Mouse (Mus musculus) ZHBTc4 (cell line): Measurements from ENCODE around the gene Creld2.
"Not testable (repeated sequence)": the region's sequence is repeated elsewhere in the genome, so short reads cannot be mapped to it uniquely, and the experiment has no call there.

Source experiments
- DNase-seq: peaks from one replicate; pipeline ENCODE4 v3.0.0-alpha.2; 2011; ENCODE audit warnings: low read depth, low spot score

Creld2 gene

DNA sequence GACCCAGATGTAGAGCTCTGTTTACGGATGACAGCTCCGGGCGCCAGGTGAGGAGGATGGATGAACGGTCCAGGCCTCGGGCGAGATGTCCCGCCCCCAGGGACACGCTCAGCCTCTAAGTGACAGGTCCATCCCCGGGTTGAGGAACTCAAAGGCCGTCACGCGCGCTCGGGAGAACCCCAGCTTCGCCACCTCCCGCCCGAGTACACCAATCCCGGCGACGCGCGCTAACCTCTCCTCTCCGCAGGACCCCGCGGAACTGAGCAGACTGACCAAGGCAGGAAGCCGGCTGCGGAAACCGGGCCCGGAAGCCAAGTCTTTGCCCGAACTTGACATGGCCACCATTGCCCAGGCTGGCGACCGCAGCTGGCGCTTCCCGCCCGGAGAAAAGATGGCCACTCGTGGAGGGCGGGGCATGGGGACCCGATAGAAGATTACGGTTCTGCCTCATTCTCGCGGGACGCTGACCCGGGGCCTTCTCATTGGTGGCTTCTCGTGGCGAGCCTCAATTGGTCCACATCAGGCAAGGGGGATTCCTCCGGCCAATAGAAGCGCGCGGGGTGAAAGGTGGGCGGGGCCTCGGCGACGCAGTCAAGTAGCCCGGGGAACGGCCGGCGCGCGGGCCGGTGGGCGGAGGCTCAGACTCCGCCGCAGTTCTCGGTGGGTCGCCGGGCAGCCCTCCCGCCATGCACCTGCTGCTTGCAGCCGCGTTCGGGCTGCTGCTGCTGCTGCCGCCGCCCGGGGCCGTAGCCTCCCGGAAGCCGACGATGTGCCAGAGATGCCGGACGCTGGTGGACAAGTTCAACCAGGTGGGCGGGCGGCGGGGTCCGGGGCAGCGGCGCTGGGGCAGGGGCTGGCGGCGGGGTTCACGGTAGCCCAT lies at the start of gene Creld2, which contains the start of gene Alg12:
TSS of gene Creld2 (plus strand) at position 621 of the 880 bp plus-strand sequence.
TSS of gene Alg12 (minus strand) at position 293 of the 880 bp plus-strand sequence.
- DNase-seq, result peak; percentile 100

DNA sequence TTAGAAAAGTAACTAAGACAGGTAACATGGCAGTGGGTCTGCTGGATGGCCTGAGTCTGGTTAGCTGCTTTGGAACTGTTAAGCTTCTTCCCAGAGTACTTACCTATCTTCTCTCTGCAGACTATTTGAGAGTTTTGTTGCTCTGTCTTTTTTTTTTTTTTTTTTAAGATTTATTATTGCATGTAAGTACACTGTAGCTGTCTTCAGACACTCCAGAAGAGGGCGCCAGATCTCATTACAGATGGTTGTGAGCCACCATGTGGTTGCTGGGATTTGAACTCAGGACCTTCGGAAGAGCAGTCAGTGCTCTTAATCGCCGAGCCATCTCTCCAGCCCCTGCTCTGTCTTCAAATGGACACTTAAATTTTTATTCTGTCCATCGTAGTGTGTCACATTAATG lies 44.8 kb upstream of the Creld2 start:
- DNase-seq, result not testable (repeated sequence)

DNA sequence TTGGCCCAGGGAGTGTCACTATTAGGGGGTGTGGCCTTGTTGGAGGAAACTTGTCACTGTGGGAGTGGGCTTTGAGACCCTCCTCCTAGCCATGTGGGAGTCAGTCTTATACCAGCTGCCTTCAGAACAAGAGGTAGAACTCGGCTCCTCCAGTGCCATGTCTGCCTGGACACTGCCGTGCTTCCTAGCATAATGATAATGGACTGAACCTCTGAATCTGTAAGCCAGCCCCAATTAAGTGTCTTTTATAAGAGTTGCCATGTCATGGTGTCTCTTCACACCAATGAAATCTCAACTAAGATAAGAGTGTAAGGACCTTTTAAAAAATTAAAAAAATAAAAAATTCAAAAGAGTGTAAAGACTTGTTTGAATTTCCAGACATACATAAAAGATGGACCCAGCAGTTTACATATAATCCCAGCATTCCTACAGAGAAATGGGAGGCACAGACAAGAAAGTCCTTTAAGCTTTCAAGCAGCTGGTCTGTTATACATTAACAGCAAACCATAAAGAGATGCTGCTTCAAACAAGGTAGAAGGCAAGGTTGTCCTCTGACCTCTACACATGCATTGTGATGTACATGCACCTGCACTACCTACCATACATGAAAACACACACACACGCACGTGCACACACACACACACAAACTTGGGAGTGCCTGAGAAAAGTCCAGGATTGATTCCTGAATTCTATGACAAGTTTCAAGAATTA lies 27.2 kb upstream of the Creld2 start:
- no peak for DNase-seq

DNA sequence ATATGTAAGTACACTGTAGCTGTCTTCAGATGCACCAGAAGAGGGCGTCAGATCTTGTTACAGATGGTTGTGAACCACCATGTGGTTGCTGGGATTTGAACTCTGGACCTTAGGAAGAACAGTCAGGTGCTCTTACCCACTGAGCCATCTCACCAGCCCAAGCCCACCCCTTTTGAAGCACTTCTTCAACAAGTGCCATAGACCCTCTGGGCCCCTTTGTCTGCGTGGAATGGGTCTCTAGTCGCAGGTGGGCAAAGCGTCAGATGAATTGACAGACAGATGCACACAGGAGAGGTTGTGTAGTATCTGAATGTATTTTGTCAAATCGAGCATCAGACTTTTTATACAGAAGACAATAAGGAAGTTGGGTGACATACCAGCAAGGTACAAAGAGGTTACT lies 24.7 kb upstream of the Creld2 start:
- DNase-seq, result peak; percentile 53

DNA sequence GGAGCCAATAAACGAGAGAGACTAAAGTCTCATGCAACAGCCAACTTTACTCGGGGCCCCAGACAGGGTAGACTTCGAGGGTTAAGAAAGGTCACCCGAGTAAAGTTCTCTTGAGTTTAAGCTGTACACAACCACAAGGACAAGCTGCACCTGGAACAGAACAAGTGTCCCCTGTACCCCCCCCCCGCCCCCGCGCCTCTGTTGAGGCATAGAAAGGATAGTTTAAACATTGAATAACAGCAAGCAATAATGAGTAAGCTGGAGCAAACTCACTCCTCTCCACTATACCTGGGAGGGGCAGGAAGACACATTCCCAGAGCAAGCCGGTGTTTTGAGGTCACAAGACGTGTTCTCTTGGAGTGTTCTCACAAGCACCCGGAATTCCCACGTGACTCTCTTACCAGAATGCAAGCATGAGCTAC lies 19.5 kb upstream of the Creld2 start:
- peak; percentile 42 for DNase-seq

DNA sequence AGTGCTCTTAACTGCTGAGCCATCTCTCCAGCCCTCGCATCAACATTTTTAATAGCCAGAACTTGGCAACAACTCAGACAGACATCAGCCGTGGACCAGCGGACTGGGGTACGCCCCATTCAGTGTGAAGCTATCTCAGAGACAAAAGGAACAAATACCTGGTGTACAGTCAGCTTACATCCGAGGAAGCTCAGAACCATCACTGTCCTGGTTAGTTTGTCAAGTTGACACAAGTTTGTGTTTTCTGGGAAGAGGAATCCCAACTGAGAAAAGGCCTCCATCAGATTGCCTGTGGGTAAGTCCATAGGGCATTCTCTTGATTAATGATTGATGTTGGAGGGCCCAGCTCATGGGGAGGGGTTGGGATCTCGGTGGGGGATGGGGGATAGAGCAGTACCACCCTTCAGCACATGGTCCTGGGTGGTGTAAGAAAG lies 18.5 kb upstream of the Creld2 start:
- no peak for DNase-seq

DNA sequence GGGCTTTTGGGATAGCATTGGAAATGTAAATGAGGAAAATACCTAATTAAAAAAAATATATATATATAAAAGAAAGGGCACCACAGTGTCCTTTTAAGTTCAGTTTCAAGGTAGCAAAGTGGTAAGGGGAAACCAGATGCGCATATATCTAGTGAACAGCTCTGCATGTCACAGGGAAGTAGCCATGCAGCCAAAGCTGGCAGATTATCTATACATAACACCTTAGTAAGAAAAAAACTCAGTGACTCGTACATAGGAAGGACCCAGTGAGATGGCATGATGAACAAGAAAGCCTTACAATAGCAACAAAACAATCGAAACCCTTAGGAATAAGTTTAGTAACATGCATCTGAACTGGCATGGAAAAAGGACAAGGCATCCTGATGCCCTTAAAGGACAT lies 17.5 kb upstream of the Creld2 start:
- no peak for DNase-seq

DNA sequence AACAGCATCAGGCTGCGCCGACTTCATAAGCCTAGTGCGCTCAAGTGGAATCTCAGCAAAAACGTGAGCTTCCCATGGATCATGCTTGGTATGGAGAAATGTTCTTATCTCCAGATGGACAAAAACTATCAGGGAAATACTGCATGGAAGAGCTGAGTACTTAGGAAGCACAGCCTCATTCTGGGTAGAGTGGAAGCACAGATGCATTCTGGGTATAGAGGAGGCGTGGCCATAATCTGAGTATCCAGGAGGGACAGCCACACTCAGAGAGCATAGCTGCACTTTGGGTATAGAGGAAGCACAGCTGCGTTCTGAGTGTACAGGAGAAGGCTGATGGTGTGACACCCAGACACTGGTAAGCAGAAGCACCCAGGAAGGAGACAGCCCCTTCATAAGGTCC lies 17.1 kb upstream of the Creld2 start:
- peak; percentile 55 for DNase-seq

DNA sequence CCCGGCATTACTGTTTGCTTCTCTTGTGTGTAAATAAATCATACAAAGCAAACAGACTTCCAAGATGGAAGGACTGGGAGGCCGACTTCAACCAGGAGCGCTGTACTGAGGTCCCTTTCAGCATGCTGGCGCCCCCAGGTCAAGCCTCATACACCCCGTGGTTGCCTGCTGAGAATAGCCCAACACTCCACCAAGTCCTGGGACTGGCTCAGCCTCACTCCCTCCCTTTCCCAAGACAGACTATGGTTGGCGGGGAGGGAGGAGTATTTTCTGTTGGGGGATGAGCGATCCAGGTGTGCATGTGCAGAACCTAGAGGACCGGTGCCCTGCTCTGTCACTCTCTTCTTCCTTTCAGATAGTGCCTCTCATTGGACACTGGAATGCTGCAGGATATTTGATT lies 11.3 kb upstream of the Creld2 start:
- DNase-seq, result no peak

DNA sequence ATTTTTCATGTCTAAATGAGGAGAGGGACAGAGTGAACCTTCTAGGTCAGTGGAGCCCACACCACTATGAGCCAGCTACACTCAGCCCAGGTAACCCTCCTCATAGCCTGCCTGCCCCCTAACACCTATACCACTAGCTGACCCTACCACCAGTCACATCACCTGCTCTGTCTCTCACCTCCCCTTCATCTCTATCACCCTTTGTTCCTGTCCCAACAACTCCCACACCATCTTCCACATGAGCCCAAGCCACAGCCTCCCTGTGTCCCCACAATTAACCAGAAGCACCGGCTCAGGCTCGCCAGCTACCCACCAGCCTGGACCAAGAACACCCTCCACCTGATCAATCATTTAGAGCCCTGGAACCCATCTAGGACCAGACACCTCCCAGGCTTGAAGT lies 9.1 kb upstream of the Creld2 start:
- no peak for DNase-seq

DNA sequence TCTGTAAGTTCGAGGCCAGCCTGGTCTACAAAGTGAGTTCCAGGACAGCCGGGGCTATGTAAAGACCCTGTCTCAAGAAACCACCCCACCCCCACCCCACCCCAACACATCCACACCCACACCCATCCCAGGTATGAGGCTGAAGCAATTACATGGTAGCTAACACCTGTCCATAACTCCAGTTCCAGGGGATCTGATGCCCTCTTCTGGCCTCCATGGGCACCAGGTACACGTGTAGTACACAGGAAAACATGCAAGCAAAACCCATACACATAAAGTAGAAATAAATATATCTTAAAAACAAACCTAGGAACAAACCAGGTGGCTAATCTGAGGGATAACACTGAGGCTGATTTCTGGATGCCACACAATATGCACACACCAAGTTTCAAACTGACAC lies 6.2 kb upstream of the Creld2 start:
- no peak for DNase-seq

DNA sequence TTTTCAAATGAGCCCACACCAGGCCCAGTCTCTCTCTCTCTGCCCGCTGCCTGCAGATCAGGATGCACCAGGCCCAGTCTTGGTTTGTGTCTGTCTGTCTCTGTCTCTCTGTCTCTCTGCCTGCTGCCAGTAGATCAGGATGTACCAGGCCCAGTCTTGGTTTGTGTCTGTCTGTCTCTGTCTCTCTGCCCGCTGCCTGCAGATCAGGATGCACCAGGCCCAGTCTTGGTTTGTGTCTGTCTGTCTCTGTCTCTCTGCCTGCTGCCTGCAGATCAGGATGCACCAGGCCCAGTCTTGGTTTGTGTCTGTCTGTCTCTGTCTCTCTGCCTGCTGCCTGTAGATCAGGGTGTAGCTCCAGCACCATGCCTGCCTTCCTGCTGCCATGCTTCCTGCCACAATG lies 5.6 kb upstream of the Creld2 start:
- DNase-seq, result not testable (repeated sequence)

DNA sequence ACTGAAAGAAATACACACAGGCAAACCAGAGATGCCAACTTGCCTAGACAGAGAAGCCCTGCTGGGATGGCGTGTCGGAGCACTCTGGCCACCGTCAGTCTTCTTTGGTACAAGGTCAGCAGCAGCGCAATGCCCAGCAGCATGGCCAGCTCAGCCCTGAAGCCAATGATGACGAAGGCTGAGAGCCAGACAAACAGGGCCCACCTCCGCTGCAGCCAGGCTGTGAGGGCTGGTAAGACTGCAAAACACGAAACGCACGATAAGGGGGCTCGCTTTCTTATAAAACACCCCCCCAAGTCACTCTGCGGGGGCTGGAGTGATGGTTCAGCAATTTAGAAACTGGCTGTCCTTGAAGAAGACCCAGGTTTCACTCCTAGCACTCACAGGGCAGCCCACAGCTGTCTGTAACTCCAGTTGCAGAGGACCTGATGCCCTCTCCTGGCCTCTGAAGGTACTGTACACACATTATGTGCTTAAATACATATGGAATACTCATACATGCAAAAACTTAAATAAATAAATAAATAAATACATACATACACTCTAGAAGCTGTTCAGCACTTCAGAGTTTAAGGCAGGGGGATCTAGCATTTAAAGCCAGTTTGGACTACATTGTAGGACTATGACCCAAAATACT lies 4.9 kb upstream of the Creld2 start:
- DNase-seq, result peak; percentile 67

DNA sequence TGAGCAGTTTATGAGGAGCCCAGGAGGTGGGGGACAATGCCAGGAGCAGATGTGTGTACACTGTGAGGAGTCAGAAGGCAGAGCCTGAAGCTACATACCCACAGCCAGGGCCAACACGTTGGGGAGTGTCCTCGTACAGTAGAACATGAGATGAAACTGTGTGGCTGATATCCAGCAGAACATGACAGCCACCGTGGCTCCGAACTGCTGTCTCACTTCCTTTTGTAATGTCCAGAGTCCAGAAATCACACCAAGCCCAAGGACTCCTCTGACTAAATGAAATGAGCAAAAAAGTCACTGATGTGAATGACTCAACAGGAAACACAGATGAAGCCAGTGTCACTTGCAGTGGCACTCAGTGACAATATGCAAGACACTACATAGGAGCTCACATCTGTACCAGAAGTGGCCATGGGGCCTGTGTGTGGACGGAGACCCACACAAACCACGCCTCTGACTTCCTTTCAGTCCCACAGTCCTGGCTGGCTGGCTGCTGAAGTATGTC lies 4.2 kb upstream of the Creld2 start:
- DNase-seq, result no peak

DNA sequence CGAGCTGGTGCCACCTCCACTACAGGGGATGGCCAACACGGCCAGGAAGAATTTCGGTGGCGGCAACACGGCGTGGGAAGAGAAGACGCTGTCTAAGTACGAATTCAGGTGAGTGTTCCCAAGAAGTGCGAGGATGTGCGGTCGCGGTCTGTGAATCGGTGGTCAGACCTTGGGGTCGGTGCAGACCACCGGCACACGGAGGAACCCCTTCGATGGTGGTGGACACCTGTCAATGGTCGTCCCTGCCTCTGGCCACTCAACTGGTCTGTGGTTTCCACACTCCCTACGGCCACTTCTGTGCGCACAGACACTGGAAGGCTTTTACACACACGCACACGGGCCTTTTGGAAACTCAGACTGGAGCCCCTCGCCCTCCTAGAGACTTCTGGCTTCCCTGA lies 459 bp downstream of the Creld2 start:
- DNase-seq, result no peak

DNA sequence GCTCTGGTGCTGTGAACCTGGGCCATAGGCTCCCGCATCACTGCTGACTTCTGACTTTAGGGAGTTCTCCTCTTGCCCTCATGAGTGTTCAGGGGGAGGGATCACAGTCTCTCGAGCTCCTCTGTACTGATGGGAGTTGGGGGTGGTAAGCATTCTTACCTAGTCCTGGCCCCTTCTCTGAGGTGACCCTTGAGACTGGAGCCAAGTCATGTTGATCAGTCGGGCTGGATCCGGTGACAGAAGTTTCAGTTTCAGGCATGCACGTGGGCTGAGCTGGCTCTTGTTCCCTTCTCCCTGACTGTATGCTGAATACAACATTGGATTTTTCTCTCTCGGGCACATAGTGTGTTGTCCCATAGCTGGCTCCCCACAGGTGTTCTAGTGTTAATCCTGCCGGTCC lies 2.0 kb downstream of the Creld2 start:
- no peak for DNase-seq

DNA sequence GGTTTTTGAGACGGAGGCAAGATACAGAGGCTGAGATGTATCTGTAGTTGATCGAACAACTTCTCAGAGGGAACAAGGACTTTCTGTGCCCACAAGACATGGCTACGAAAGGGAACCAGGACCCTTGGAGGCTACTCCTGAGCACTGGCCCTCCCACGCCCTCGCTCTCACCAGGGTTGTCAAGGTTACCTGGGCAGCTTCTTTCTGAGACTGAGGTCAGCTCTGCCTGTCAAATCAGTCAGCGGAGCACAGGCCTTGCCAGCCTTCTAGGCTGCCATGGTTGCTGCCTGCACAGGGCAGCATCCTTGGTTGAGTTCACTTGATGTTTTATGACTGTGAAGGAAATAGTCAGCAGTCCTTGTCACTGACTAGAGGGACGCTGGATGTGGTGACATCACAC lies 3.1 kb downstream of the Creld2 start:
- DNase-seq, result no peak

DNA sequence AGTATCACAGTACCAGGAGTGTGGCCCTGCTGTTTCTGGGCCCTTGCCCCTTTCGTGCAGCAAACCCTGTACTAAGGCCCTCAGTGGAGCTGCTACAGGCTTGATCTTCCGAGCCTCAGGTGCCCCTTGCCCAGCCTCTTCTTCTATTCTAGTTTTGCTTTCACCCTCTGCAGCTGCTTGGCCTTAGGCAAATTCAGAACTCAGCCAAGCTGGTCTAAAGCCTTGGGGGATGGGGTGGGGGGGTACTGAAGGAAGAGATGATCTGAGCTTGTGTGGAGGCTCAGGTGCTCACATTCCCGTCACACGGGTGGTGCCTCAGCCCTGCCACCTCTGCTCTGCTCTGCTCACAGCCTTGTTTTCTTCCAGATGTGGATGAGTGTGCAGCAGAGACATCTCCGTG lies 3.9 kb downstream of the Creld2 start:
- DNase-seq, result no peak

DNA sequence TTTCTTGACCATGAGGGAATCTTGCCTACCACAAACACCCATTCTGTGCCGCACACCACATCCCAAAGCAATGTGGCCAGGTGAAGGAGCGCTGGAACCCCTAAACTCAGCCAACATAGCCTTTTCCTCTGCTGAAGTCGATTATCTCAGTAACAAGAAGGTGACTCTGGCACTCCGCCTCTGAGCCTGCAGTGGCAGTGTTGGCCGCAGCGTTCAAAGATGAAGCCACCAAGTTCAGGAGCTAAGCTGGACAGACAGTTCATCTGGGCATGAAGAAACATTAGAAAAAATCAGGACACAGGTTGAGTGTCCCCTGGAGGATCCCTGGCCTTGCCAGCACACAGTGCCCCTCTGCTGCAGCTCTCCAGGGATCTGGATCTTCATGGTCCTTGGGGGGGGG lies 8.0 kb downstream of the Creld2 start:
- peak; percentile 55 for DNase-seq

DNA sequence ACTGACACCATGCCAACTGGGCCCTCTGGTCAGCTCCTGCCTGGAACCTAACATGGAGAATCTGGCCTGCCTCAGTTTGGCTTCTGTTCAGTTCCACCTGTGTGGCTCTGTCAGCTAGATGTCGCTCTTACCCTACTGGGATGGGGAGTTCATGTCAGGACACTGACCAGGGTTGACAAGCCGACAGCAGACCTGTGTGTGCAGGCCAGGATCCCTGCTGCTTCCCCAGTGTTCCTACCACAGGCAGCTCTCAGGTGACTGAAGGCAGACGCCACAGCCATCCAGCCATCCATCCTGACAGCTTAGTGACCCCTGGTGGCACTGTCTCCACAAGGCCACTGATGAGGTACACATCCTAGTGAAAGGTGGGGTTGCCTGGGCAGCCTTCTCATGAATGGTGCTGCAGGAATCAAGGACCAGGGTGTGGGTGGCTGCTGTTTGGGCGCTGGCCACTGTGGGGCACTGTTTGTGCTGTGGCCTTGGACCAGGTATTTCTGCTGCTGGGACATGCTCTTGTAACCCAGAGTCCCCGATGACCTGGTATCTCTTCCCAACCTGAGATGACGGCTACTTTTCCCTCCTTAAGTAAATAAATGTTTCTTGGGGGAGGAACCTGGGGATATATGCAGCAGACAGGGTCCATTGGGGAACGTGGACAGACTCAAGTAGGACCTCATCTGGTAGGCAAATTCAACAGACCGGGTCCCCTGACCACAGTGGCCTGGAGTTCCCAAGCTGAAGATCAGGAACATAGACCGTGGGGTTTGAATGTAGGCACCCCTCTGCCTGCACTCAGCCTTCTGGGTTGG lies 8.7 kb downstream of the Creld2 start:
- peak; percentile 92 for DNase-seq
